Mouse (Mus musculus) megakaryocyte, embryonic 14.5 days (primary cell): ENCODE data around the gene Ldlrad1.

Experiments
- FLI1 ChIP-seq: IDR thresholded peaks from 2 replicates; pipeline ENCODE4 v1.6.1; 2012; ENCODE audit warnings: low read length, inconsistent platforms, mixed read lengths
- GATA1 ChIP-seq: IDR thresholded peaks from 3 replicates; pipeline ENCODE4 v1.6.1; 2012; ENCODE audit warnings: mixed read lengths, low read length, inconsistent platforms, borderline replicate concordance

- TF ChIP-seq GATA1 (no peak), FLI1 (no peak)
Measured at GRCm38 (mm10) chr4:107246040-107246439, 37.1 kb downstream of the Ldlrad1 start.
